Mouse (Mus musculus): ENCODE measurements around the gene Per1.

- TF ChIP-seq EP300 (IDR thresholded peaks at IDR 0.05) (no peak), CTCF (IDR thresholded peaks at IDR 0.05) (no peak)
Observed at GRCm38 (mm10) chr11:69047592-69047991, 47.4 kb upstream of the Per1 start.
